Mouse (Mus musculus): ENCODE data around the gene Anapc15.

Anapc15 gene

DNA sequence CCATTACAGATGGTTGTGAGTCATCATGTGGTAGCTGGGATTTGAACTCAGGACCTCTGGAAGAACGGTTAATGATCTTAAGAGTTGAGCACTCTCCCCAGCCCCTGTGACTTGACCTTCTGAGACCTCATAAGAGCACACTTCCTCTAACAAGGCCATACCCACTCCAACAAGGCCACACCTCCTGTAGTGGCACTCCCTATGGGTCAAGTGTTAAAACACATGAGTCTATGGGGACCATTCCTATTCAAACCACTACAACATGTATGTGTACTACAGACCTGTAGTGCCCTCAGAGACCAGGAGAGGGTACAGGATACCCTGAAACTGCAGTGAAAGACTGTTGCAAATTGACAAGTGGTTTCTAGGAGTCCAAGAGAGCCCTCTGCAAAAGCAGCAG lies 15.6 kb upstream of the Anapc15 start:
- DNase-seq (ENCODE audit: low spot score), result no peak

DNA sequence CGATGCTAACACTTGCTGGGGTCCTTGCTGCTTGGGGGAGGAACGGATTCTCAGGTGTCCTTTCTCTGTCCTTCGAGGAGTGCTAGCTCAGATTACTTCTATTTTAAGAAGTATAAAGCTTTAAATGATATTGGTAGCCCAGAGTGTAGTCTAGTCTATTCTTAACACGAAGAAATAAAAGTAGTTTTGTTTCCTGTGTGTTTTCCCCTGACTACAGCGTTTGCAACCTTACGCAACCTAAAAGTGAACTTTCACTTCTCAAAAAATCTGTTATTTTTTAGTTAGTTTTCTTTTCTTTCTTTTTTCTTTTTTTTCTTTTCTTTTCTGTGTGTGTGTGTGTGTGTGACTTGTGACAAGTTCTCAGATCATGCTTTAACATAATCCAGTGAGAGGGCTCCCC lies 11.8 kb upstream of the Anapc15 start:
- DNase-seq (ENCODE audit: low spot score), result no peak

DNA sequence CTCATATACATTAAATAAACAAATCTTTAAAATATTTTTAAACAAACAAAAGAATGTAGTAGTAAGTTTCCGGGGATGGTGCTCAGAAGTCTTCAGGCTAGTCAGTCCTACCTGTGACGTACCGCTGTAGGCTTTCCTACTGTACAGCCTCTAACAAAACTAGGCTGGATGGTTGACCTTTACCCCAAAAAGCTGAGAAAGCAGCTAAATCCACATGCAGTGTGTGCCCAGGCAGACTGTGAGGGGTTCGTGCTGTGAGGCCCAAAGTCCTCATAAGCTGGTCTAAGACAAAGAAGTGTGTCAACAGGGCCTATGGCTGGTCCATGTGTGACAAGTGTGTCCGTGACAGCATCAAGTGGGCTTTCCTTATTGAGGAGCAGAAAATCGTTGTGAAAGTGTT lies 10.7 kb upstream of the Anapc15 start:
- no peak for DNase-seq (ENCODE audit: low spot score)

DNA sequence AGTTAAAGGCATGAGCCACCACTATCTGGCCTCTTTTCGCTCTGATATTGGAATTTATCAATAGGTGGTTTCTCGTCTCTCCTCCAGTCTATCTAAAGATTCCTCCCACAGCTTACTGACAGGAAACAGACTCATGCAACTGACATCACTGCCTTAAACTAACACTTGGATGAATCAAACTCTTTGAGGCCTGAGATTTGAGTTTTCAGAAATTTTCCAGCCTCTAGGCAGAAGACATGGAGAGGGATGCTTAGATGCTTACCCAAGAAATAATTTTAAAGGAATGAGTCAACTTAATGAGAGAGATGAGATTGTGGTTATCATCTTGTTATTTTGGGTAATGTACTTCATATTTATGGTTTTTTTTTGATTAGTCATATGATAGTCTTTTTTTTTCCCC lies 9.7 kb upstream of the Anapc15 start:
- no peak for DNase-seq (ENCODE audit: low spot score)

DNA sequence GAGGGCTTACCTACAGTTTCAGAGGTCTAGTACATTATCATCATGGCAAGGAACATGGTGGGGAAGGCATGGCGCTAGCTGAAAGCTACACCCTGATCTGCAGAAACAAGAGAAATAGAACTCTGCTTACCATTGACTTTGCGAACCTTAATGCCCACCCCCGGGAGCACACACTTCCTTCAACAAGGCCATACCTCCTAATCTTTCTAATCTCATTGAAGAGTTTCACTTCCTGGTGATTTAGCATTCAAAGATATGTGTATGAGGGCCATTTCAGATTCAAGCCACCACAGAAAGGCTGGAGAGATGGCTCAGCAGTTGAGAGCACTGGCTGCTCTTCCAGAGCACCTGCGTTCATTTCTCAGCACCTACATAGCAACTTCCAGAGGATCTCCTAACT lies 6.4 kb upstream of the Anapc15 start, which contains the start of gene Folr2:
Folr2 (minus strand) TSS at position 101 of the 400 bp plus-strand sequence.
- no peak for DNase-seq (ENCODE audit: low spot score)

DNA sequence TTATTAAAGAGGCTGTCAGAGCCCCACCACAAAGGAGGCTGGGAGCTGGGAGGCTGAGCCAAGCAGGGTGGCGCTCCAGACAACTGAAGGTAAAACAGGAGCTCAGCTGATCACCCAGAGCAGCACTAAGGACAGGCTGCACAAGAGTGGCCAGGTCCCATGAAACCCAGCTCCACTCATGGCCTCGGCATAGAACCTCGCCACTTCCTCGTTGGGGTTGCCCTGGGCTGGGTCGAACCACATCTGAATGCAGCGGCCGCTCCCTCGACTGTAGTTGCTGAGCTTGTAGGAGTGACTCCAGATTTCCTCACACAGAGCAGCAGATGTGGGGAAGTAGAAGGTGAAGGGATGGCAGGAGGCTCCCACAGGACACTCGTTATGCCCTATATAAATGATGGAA lies 5.2 kb upstream of the Anapc15 start:
- no peak for DNase-seq (ENCODE audit: low spot score)

DNA sequence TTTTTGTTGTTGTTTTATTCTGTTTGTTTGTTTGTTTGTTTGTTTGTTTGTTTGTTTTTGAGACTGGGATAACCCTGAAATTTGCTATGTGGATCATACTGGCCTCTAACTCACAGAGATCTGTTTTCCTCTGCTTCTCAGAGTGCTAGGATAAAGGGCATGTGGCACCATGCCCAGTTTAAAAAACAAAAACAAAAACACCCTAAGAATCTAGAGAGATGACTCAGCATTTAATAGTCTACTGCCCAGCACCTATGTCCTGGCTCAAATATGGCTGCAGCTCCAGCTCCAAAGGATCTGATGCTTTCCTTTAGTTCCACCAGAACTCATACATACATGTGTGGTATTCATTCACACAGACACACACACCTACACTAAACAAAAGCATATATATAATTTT lies 2.5 kb upstream of the Anapc15 start:
- DNase-seq (ENCODE audit: low spot score), result no peak

DNA sequence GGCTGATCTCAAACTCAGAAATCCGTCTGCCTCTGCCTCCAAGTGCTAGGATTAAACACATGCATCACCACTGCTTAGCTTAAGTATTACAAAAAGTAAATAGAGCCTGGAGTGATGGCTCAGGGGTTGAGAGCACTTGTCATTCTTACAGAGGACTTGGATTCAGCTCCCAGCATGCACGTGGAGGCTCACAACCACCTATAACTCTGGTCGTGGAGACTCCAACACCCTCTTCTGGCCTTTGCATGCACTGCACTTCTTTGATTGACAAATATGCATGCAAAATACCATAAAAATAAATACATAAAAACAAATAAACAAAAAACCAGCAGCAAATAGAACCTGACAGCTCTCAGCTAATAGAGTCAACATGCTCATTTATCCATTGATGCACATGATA lies 1.2 kb upstream of the Anapc15 start:
- no peak for DNase-seq (ENCODE audit: low spot score)

DNA sequence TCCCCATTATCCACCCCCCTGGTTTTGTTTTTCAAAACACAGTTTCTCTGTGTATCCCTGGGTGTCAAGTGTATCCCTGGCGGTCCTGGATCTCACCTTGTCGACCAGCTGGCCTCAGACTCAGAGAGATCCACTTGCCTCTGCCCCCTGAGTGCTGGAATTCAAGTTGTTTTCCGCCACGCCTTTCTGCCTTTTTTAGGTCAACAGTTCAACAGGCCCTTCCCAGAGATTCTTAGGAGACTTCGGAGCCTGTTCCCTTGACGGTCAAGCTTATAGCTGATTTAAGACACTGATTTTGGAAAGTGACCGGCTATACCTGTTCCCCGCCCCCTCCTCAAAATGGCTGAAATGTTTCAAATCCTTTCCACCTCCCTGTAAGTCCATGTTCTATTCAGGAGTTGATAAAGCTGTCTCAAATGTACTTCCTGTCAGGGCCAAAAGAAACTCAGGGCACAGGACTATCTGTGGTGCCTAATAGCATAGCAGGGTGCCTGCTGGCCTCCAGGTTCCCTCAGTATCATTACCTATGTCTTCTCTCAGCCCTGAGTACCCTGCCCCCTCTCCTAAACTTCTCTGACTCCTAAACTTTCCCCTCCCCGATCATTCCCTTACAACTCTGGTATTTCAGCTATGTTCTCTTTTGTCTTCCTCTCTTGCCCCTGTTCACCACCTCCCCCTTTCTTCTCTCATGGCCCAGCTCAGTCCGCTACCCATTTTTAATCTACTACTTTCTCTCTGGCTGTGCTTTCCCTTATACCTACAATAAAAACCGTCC lies 3.2 kb downstream of the Anapc15 start:
- DNase-seq (ENCODE audit: low spot score), result no peak

DNA sequence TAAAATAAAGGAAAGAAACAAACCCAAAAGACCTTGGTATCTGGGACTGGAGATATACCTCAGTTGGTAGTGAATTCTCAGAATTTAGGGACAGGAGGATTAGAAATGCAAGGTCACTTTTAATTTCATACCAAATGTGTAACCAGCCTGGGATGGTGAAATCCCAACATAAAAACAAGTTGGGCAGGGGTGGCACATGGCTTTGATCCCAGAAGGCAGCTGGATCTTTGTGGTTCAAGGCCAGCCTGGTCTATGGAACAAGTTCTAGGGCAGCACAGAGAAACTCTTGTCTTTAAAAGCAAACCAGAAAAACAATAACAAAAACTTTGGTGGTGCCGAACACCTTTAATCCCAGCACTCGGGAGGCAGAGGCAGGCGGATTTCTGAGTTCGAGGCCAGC lies 4.0 kb downstream of the Anapc15 start:
- no peak for DNase-seq (ENCODE audit: low spot score)

DNA sequence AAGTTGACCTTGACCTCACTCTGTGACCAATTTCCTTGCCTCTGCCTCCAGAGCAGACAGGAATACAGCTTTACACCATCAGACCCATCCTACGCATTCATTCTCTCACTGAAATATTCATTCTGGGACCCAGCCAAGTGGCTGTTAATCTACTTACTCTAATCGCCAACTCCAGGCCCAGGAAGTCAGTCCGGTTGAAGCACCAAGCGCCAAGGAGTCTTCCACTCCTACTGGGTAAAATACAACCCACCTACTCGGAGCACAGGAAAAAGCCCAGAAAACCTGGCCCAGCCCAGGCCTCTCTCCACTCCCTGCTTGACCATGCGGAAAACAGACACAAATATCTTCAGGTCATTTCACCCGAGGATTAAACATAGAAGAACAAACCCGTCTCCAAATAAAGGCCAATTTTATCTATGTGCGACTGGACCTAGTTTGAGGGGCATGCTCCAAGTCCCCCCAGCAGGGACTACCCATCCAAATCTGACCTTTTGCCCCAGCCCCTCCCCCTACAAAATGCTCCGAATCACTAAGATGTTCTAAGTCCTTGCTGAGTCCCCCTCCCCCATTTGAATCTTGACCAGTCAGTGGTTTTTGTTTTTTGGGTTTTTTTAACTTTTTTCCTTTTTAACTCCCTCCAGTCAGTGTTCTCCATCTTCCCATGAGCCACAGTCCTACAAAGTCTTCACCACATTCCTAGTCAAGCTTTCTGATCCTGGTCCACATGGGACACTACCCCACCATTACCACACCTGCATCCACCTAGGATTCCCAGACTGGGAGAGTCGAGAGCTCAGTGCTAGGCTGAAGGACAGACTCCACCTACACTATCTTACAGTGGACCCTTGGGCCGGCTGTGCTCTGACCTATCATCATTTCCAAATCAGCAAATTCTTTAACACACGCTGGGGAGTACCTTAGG lies 5.0 kb downstream of the Anapc15 start:
- DNase-seq (ENCODE audit: low spot score), result peak; percentile 46

DNA sequence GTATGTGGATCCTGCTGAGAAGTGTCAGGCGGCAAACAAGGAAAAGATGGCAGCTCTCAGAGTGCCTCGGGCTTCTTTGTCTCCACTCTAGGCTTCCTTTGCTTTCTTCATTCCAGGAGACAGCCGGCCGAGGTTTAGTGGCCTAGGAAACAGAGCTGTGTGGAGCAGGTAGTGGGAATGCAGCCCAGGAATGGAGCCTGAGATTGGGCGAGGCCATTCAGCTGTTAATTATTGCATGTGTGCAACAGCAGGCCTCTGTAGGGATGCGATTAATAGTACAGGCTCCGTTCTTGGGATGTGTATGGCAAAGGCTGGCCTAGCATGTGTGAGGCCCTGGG lies 5.6 kb downstream of the Anapc15 start:
- no peak for DNase-seq (ENCODE audit: low spot score)

DNA sequence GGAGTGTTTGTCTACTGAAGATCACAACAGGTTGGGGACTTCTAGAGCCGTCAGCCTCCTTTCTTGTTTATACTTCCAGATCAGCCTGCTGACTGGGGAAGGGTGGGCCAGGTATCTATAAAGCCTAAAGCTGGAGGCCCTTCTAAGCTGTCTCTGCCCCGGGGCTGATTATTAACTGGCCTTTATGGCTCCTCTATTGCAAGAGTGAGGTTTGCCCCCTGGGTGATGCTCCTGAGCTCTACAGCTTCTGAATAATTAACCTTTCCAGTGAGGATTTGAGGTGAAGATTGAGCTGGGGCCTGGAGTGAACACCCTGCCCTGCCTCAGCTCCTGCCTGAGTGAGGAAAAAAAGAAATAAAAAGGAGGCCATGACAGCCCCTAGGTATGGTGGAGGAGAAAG lies 7.1 kb downstream of the Anapc15 start, which contains the start of gene Folr1:
Folr1 (minus strand) TSS at position 160 of the 400 bp plus-strand sequence.
- no peak for DNase-seq (ENCODE audit: low spot score)

DNA sequence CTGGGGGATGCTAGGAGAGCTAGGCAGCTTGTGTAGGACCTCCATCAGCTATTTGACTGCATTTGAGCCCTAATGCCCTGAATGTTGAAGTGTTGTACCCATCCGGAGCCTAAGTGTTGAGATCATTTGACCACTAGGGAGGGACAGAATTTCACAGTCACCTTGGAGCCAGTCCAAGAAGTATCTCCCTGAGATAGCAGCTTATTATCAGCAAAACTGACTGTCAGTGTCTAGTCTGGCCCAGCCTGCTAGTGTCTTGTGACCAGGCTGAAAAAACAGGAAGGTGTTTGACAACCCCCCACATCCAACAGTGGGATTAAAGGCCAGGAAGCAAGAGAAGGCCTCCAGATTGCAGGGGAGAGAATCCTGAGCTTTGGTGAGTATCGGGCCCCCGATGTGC lies 7.8 kb downstream of the Anapc15 start:
- DNase-seq (ENCODE audit: low spot score), result no peak

DNA sequence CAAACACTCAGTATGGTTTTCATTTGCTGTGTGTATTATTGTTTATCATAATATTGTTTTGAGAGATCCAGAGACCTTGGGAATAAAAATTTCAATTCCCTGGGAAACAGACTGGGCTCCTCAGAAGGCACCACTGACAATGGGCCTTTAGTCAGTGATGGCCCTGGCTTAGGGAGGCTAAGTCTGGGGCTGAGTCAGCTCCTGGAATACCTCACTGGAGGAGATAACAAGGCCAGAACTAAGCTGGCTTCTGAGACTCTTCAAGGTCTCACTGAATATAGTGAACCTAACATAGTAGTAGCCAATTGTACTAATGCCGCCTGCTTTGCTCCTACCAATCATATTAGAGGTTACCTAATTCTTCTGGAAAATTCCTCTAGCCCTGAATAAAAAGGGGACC lies 12.5 kb downstream of the Anapc15 start:
- no peak for DNase-seq (ENCODE audit: low spot score)

DNA sequence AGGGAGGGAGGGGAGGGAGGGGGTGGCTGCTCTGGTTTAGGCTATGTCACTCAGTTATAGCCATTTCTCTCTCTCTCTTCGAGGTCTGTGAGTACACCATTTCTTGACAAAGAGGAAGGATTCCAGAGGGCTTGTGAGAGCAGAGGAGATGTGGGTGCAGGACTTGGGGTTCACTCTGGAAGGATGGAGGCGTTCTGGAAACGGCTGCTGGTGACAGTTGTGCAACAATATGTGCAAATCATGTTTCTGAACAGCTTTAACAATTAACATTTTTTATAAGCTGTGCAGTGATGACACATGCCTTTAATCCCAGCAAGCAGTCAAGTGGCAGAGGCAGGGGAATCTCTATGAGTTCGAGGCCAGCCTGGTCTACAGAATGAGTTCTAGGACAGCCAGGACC lies 17.3 kb downstream of the Anapc15 start:
- no peak for DNase-seq (ENCODE audit: low spot score)

DNA sequence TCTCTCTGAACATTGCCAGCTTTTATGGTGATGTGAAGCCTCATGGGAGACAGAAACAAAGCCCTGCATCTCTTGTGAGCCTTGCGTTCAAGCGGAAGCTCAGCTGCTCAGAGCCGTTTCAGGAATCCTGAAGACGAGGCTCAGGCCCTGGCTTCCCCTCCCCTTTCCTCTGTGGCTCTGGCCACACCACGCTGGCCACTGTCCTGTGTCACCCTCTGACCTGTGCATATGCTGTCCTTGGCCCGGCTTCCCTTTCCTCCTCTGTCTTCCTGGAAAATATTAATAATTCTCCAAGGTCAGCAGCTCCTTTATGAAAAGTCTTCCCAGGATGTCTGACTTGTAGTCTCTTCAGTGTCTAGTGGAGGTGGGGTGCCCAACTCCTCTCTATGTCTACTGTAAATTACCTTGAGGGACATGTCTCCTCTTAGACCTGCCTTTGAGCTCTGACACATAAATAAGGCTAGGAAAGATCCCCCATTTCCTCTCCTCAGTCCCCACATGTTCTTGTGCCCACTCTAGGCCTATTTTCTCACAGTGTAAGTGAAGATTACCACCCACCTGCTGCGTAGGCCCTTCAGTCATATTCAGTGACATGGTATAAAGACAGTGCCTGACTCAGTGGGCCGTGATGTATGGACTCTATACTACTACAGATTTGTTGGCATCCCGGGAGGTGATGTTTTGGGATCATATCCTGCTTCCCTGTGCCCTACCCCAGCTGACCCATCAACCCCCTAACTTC lies 19.1 kb downstream of the Anapc15 start:
- DNase-seq (ENCODE audit: low spot score), result no peak

DNA sequence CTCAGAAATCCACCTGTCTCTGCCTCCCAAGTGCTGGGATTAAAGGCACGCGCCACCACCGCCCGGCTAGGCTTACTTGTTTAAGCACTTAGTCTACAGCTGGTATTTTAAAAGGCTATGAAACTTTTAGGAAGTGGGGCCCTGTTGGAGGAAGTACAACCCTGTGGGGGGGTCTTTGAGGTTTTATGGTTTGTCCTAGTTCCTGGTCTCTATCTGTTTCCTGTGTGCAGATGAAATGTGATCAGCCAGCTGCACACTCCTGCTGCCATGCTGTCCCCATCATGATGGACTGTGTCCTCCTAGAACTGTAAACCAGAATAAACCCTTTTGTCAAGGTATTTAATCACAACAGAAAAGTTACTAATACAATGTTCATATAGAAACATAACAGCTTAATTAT lies 20.6 kb downstream of the Anapc15 start:
- DNase-seq (ENCODE audit: low spot score), result no peak

DNA sequence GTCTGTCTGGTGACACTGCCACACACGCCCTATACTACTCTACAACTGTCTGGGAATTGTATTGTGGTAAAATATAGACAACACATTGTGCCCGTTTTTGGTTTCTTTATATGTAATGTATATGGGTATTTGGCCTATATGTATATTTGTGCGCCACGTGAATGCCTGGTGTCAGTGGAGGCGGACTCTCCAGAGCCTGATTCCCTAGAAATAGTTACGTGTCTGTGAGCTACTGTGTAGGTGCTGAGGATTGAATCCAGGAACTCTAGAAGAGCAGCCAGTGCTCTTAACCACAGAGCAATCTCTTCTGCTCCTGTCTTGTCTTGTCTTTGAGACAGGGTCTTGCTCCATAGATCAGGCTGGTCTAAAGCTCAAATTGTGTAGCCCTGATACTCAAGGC lies 22.8 kb downstream of the Anapc15 start:
- no peak for DNase-seq (ENCODE audit: low spot score)

DNA sequence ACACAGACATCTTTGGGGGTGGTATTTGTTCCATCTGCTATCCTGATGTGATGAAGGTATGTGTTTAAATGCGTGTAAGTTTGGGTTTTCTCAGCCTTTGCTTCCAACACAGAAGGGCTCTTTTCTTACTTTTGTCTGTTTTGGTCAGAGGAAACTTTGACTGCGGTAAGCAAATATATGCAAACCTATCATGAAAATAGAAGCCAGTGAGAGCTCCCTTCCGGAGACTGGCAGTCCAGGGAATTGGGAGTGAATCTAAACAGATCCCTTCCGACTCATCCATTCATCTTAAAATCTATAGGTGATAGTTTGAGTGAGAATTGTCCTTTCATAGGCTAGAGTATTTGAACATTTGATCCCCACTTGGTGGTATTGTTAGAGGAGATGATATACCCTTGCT lies 24.9 kb downstream of the Anapc15 start:
- DNase-seq (ENCODE audit: low spot score), result no peak

DNA sequence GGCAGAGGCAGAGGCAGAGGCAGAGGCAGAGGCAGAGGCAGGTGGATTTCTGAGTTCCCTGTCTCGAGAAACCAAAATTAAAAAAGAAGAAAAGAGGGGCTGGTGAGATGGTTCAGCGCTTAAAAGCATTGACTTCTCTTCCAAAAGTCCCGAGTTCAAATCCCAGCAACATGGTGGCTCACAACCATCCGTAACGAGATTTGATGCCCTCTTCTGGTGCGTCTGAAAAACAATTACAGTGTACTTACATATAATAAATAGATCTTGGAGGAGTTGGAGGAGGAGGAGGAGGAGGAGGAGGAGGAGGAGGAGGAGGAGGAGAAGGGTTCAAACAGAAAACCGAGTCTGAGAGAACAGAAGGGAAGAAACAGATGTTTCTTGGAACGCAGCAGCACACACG lies 32.2 kb downstream of the Anapc15 start:
- DNase-seq (ENCODE audit: low spot score), result no peak
